Mouse (Mus musculus) c-Kit-positive CD71-negative TER-119-negative erythroid progenitor cells, embryonic 14.5 days (primary cell): ENCODE measurements at regions not wholly inside any gene's neighbourhood (a gene's known extent, or its start where the extent isn't known, plus 50 kb on each side); places are given as distances from the start of the nearest gene placed in this dataset.

Source experiments
- DNase-seq: peaks from one replicate; pipeline ENCODE4 v3.0.0-alpha.2; 2013; ENCODE audit warnings: low read depth

- DNase-seq: no peak
Measured at GRCm38 (mm10) chr3:20680944-20681494, 314.0 kb upstream of the Agtr1b start.

GRCm38 (mm10) chr3:20661883-20662282 is 294.9 kb upstream of the Agtr1b start:
- no peak for DNase-seq

- DNase-seq: no peak
Measured at GRCm38 (mm10) chr3:20655345-20655744, 288.4 kb upstream of the Agtr1b start.
